Mouse (Mus musculus): ENCODE measurements around the gene Mgat5b. TPM values are rescaled to one million over a fixed set of nuclear protein-coding genes. Genes with fewer than 3 reads are reported as not detected.

Mgat5b gene
- 1.7 and 3.3 TPM in 2 replicates for polyA plus RNA-seq (2015; fragmentation: Nextera tagmentation; extraction: Ambion mirVana)

GRCm38 (mm10) chr11:116918323-116919185 is at the start of gene Mgat5b:
Mgat5b (plus strand) TSS chr11:116918863.
- H3K4me1 ChIP-seq: peaks cover 22% of the 10 kb centered on the region
- H3K27me3 ChIP-seq: peaks cover 68% of the 10 kb centered on the region
- peak; percentile 69; the same call in 1 of the 2 replicates for ATAC-seq (ENCODE audit: insufficient number of reproducible peaks, insufficient read depth, low FRiP score, low TSS enrichment, low read depth)
- H3K9me3 ChIP-seq: no peaks in the 10 kb centered on the region
- H3K4me3 ChIP-seq: peak within 1 kb of the TSS; percentile 57
- no peak within 1 kb of the TSS for H3K27ac ChIP-seq
- no peaks in the 10 kb centered on the region for H3K36me3 ChIP-seq
- 2% methylated on average over 83 of the region's 90 CpGs for WGBS
- peak within 1 kb of the TSS; percentile 90 for H3K4me2 ChIP-seq
- H3K9ac ChIP-seq: peak within 1 kb of the TSS; percentile 75

GRCm38 (mm10) chr11:116869223-116869622 is 49.4 kb upstream of the Mgat5b start:
- 77% methylated on average over 8 of the region's 8 CpGs for WGBS
- Histone ChIP-seq H3K4me3 (no peak overlapping the region), H3K4me2 (no peak overlapping the region), H3K9me3 (no peaks in the 10 kb centered on the region), H3K27me3 (no peaks in the 10 kb centered on the region), H3K4me1 (peaks cover 9% of the 10 kb centered on the region; the same call in 1 of the 2 replicates), H3K9ac (no peak overlapping the region), H3K36me3 (peaks cover 73% of the 10 kb centered on the region), H3K27ac (0 out of 2 replicates have a peak overlapping the region, but pooled peaks have one; percentile 28)
- ATAC-seq (ENCODE audit: insufficient number of reproducible peaks, insufficient read depth, low FRiP score, low TSS enrichment, low read depth): 0 out of 2 replicates have a peak, but pooled peaks have one; percentile 43

- Histone ChIP-seq H3K9me3 (no peaks in the 10 kb centered on the region), H3K4me1 (peaks cover 9% of the 10 kb centered on the region; the same call in 1 of the 2 replicates), H3K4me3 (no peak overlapping the region), H3K36me3 (peaks cover 73% of the 10 kb centered on the region), H3K27me3 (no peaks in the 10 kb centered on the region), H3K4me2 (no peak overlapping the region), H3K27ac (0 out of 2 replicates have a peak overlapping the region, but pooled peaks have one; percentile 28), H3K9ac (no peak overlapping the region)
- no peak for ATAC-seq (ENCODE audit: insufficient number of reproducible peaks, insufficient read depth, low FRiP score, low TSS enrichment, low read depth)
- 78% methylated on average over 4 of the region's 4 CpGs for WGBS
Measured at GRCm38 (mm10) chr11:116869641-116870040, 49.0 kb upstream of the Mgat5b start.

- Histone ChIP-seq H3K9ac (no peak overlapping the region), H3K27ac (no peak overlapping the region), H3K27me3 (no peaks in the 10 kb centered on the region), H3K36me3 (peaks cover 63% of the 10 kb centered on the region), H3K9me3 (no peaks in the 10 kb centered on the region), H3K4me2 (no peak overlapping the region), H3K4me3 (no peak overlapping the region), H3K4me1 (peaks cover 9% of the 10 kb centered on the region; the same call in 1 of the 2 replicates)
- 62% methylated on average over 9 of the region's 9 CpGs for WGBS
- ATAC-seq (ENCODE audit: insufficient number of reproducible peaks, insufficient read depth, low FRiP score, low TSS enrichment, low read depth): no peak
Measured at GRCm38 (mm10) chr11:116871538-116871937, 47.1 kb upstream of the Mgat5b start.

- peaks cover 44% of the 10 kb centered on the region for H3K36me3 ChIP-seq
- 52% methylated on average over 20 of the region's 20 CpGs for WGBS
- ATAC-seq (ENCODE audit: insufficient number of reproducible peaks, insufficient read depth, low FRiP score, low TSS enrichment, low read depth): no peak
- H3K27ac ChIP-seq: peak overlapping the region; percentile 68
- H3K4me2 ChIP-seq: peak overlapping the region; percentile 18; the same call in 1 of the 2 replicates
- 0 out of 2 replicates have a peak overlapping the region, but pooled peaks have one; percentile 16 for H3K9ac ChIP-seq
- H3K4me3 ChIP-seq: no peak overlapping the region
- H3K9me3 ChIP-seq: no peaks in the 10 kb centered on the region
- H3K4me1 ChIP-seq: peaks cover 9% of the 10 kb centered on the region; the same call in 1 of the 2 replicates
- no peaks in the 10 kb centered on the region for H3K27me3 ChIP-seq
Measured at GRCm38 (mm10) chr11:116873987-116874386, 44.7 kb upstream of the Mgat5b start.

GRCm38 (mm10) chr11:116878454-116878853 is 40.2 kb upstream of the Mgat5b start:
- no peaks in the 10 kb centered on the region for H3K27me3 ChIP-seq
- no peaks in the 10 kb centered on the region for H3K9me3 ChIP-seq
- H3K36me3 ChIP-seq: peaks cover 21% of the 10 kb centered on the region
- peaks cover 5% of the 10 kb centered on the region; the same call in 1 of the 2 replicates for H3K4me1 ChIP-seq
- H3K27ac ChIP-seq: no peak overlapping the region
- no peak overlapping the region for H3K9ac ChIP-seq
- H3K4me2 ChIP-seq: no peak overlapping the region
- ATAC-seq (ENCODE audit: insufficient number of reproducible peaks, insufficient read depth, low FRiP score, low TSS enrichment, low read depth): no peak
- no peak overlapping the region for H3K4me3 ChIP-seq
- WGBS: 90% methylated on average over 8 of the region's 8 CpGs

GRCm38 (mm10) chr11:116880839-116881238 is 37.8 kb upstream of the Mgat5b start:
- Histone ChIP-seq H3K36me3 (peaks cover under 1% of the 10 kb centered on the region; the same call in 1 of the 2 replicates), H3K9ac (no peak overlapping the region), H3K9me3 (no peaks in the 10 kb centered on the region), H3K27ac (no peak overlapping the region), H3K4me1 (peaks cover 5% of the 10 kb centered on the region), H3K27me3 (no peaks in the 10 kb centered on the region), H3K4me2 (no peak overlapping the region), H3K4me3 (no peak overlapping the region)
- WGBS: 62% methylated on average over 7 of the region's 7 CpGs
- no peak for ATAC-seq (ENCODE audit: insufficient number of reproducible peaks, insufficient read depth, low FRiP score, low TSS enrichment, low read depth)

GRCm38 (mm10) chr11:116881440-116881839 is 37.2 kb upstream of the Mgat5b start:
- H3K4me2 ChIP-seq: no peak overlapping the region
- no peak for ATAC-seq (ENCODE audit: insufficient number of reproducible peaks, insufficient read depth, low FRiP score, low TSS enrichment, low read depth)
- H3K27me3 ChIP-seq: no peaks in the 10 kb centered on the region
- H3K4me1 ChIP-seq: peaks cover 10% of the 10 kb centered on the region
- no peak overlapping the region for H3K9ac ChIP-seq
- no peaks in the 10 kb centered on the region for H3K36me3 ChIP-seq
- no peaks in the 10 kb centered on the region for H3K9me3 ChIP-seq
- WGBS: 51% methylated on average over 5 of the region's 5 CpGs
- H3K4me3 ChIP-seq: no peak overlapping the region
- H3K27ac ChIP-seq: no peak overlapping the region

GRCm38 (mm10) chr11:116882446-116882845 is 36.2 kb upstream of the Mgat5b start:
- Histone ChIP-seq H3K4me3 (no peak overlapping the region), H3K4me2 (no peak overlapping the region), H3K27me3 (no peaks in the 10 kb centered on the region), H3K9me3 (no peaks in the 10 kb centered on the region), H3K27ac (no peak overlapping the region), H3K4me1 (peaks cover 10% of the 10 kb centered on the region), H3K36me3 (no peaks in the 10 kb centered on the region), H3K9ac (no peak overlapping the region)
- 86% methylated on average over 10 of the region's 10 CpGs for WGBS
- no peak for ATAC-seq (ENCODE audit: insufficient number of reproducible peaks, insufficient read depth, low FRiP score, low TSS enrichment, low read depth)

GRCm38 (mm10) chr11:116884061-116884460 is 34.6 kb upstream of the Mgat5b start:
- Histone ChIP-seq H3K9me3 (no peaks in the 10 kb centered on the region), H3K27me3 (no peaks in the 10 kb centered on the region; the same call in 1 of the 2 replicates), H3K4me3 (no peak overlapping the region), H3K4me1 (peaks cover 10% of the 10 kb centered on the region), H3K36me3 (no peaks in the 10 kb centered on the region), H3K4me2 (no peak overlapping the region), H3K27ac (no peak overlapping the region), H3K9ac (no peak overlapping the region)
- WGBS: 79% methylated on average over 6 of the region's 6 CpGs
- ATAC-seq (ENCODE audit: insufficient number of reproducible peaks, insufficient read depth, low FRiP score, low TSS enrichment, low read depth): no peak

GRCm38 (mm10) chr11:116885275-116886151 is 33.1 kb upstream of the Mgat5b start:
- Histone ChIP-seq H3K4me2 (peak overlapping the region; percentile 63), H3K4me1 (peaks cover 10% of the 10 kb centered on the region), H3K9ac (peak overlapping the region; percentile 64), H3K4me3 (peak overlapping the region; percentile 36), H3K9me3 (no peaks in the 10 kb centered on the region), H3K36me3 (no peaks in the 10 kb centered on the region), H3K27ac (no peak overlapping the region; the same call in 1 of the 2 replicates), H3K27me3 (no peaks in the 10 kb centered on the region; the same call in 1 of the 2 replicates)
- WGBS: 6% methylated on average over 27 of the region's 28 CpGs
- ATAC-seq (ENCODE audit: insufficient number of reproducible peaks, insufficient read depth, low FRiP score, low TSS enrichment, low read depth): peak; percentile 61; the same call in 1 of the 2 replicates

All from embryonic facial prominence, embryonic 13.5 days (tissue).